Mouse (Mus musculus): ENCODE data around the gene Nit2.
"Not testable (repeated sequence)": the region's sequence is repeated elsewhere in the genome, so short reads cannot be mapped to it uniquely, and the experiment has no call there.

Gene Nit2

GRCm38 (mm10) chr16:57166611-57167513 lies at the start of gene Nit2:
Nit2 (minus strand) TSS chr16:57167341.
- peak; percentile 96 to 97 for DNase-seq

GRCm38 (mm10) chr16:57215957-57216356 lies 48.8 kb upstream of the Nit2 start:
- no peak for DNase-seq

- no peak for DNase-seq
These were observed 43.9 kb upstream of the Nit2 start for GRCm38 (mm10) chr16:57211037-57211436.

- no peak for DNase-seq
These were observed 41.2 kb upstream of the Nit2 start for GRCm38 (mm10) chr16:57208342-57208741.

- no peak for DNase-seq
These were observed 30.1 kb upstream of the Nit2 start for GRCm38 (mm10) chr16:57197281-57197680.

GRCm38 (mm10) chr16:57196590-57196989 lies 29.4 kb upstream of the Nit2 start:
- no peak for DNase-seq

- DNase-seq, result no peak
These were observed 24.1 kb upstream of the Nit2 start for GRCm38 (mm10) chr16:57191214-57191613.

- DNase-seq, result no peak
These were observed 23.2 kb upstream of the Nit2 start for GRCm38 (mm10) chr16:57190390-57190789.

GRCm38 (mm10) chr16:57189493-57189892 lies 22.4 kb upstream of the Nit2 start:
- no peak for DNase-seq

- no peak for DNase-seq
These were observed 19.5 kb upstream of the Nit2 start for GRCm38 (mm10) chr16:57186618-57187017.

- DNase-seq, result no peak
These were observed 14.9 kb upstream of the Nit2 start for GRCm38 (mm10) chr16:57182037-57182436.

GRCm38 (mm10) chr16:57181180-57181579 lies 14.0 kb upstream of the Nit2 start:
- no peak for DNase-seq

GRCm38 (mm10) chr16:57177664-57178063 lies 10.5 kb upstream of the Nit2 start:
- no peak for DNase-seq

GRCm38 (mm10) chr16:57177254-57177653 lies 10.1 kb upstream of the Nit2 start:
- peak; percentile 52 to 56 for DNase-seq

- DNase-seq, result no peak
These were observed 9.1 kb upstream of the Nit2 start for GRCm38 (mm10) chr16:57176276-57176675.

GRCm38 (mm10) chr16:57175751-57176150 lies 8.6 kb upstream of the Nit2 start:
- DNase-seq, result no peak

GRCm38 (mm10) chr16:57174480-57174879 lies 7.3 kb upstream of the Nit2 start:
- not testable (repeated sequence) for DNase-seq

- no peak for DNase-seq
These were observed 4.4 kb upstream of the Nit2 start for GRCm38 (mm10) chr16:57171570-57171969.

GRCm38 (mm10) chr16:57171161-57171560 lies 4.0 kb upstream of the Nit2 start:
- DNase-seq, result no peak

GRCm38 (mm10) chr16:57168236-57168635 lies 1.1 kb upstream of the Nit2 start:
- no peak for DNase-seq

GRCm38 (mm10) chr16:57167514-57167912 lies 372 bp upstream of the Nit2 start:
- DNase-seq, result no peak

GRCm38 (mm10) chr16:57166086-57166485 lies 1.1 kb downstream of the Nit2 start:
- DNase-seq, result no peak

GRCm38 (mm10) chr16:57165157-57165556 lies 2.0 kb downstream of the Nit2 start:
- DNase-seq, result no peak

GRCm38 (mm10) chr16:57163694-57164093 lies 3.4 kb downstream of the Nit2 start:
- DNase-seq, result no peak

- DNase-seq, result no peak
These were observed 4.3 kb downstream of the Nit2 start for GRCm38 (mm10) chr16:57162841-57163240.

Measured in cerebellum, postnatal 14 days (tissue).